Mouse (Mus musculus) left cerebral cortex, postnatal 25 days (tissue): Measurements from ENCODE around the gene Wdr26. TPM values are rescaled to one million over a fixed set of nuclear protein-coding genes. Genes with fewer than 3 reads are reported as not detected.

ENCODE experiments used
- DNase-seq, 2 experiments: peaks; one replicate each; pipeline ENCODE4 v3.0.0; 2022; ENCODE audit warnings: low spot score in 2 of 2, mixed read lengths in 1 of 2
- intact Hi-C: fragments of 180-260 bp; cut with DNase I; formaldehyde crosslinking; loops from one replicate; pipeline ENCODE4 v1.15.1; 2025
- total RNA-seq, 2 experiments: library from RNA; stranded (reverse); gene quantifications; 2 replicates each; pipeline ENCODE4 v1.2.3; 2021

Wdr26 gene
- total RNA-seq, 2 experiments from 2014 or later: 106 to 119 TPM

GRCm38 (mm10) chr1:181199446-181199845 is 12.4 kb downstream of the Wdr26 start:
- no peak for DNase-seq
- intact Hi-C loops: loop anchor here (2.0 to 5.0 kb wide), 2 partner anchors 17 to 72 kb away; no protein-coding TSS in a partner anchor

- intact Hi-C loops: no loop called here
- DNase-seq: no peak
Measured at GRCm38 (mm10) chr1:181188925-181189324, 22.9 kb downstream of the Wdr26 start.

GRCm38 (mm10) chr1:181170210-181170609 is 41.6 kb downstream of the Wdr26 start:
- no peak for DNase-seq
- intact Hi-C loops: no loop called here

DNA sequence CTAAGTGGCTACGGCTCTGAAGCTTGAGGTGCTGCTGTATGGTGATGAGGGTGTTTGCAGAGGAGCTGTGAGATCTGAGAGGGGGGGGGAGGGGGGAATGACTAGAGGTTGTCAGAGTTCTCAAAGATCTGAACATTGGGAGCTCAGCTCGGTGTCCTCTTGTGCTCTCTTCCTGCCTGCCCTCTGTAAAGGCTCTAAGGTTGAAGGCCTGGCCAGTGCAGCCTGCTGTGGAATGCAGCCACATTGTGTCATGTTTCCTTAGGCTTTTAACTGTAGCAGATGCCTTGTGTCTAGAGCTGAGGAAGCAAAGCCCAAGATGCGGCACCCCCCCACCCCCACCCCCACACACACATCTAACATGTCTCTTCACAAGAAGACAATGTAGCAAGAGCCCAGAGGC is 43.4 kb downstream of the Wdr26 start:
- intact Hi-C loops: no loop called here
- DNase-seq: no peak

GRCm38 (mm10) chr1:181167816-181168215 is 44.0 kb downstream of the Wdr26 start:
- intact Hi-C loops: no loop called here
- no peak for DNase-seq

- no peak for DNase-seq
- intact Hi-C loops: no loop called here
Measured at GRCm38 (mm10) chr1:181151541-181151940, 60.3 kb downstream of the Wdr26 start.

GRCm38 (mm10) chr1:181150827-181151534 is 60.8 kb downstream of the Wdr26 start:
- intact Hi-C loops: no loop called here
- peak; percentile 94 to 95 for DNase-seq

DNA sequence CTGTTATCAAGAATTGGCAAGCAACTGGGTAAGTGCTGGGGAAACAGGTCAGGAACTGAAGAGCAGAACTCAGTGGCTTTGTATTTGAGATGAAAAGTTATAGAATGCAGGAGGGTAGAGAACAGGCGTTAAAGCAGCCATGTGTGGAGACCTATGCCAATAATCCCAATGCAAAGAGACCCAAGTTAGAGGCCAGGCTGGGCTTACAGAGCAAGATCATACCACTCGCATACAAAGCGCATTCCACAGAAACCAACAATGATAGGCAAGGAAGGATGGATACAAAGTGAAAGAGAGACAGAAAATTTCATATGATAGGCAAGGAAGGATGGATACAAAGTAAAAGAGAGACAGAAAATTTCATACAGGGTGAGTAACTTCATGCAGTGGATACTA is 61.4 kb downstream of the Wdr26 start:
- intact Hi-C loops: no loop called here
- no peak for DNase-seq

DNA sequence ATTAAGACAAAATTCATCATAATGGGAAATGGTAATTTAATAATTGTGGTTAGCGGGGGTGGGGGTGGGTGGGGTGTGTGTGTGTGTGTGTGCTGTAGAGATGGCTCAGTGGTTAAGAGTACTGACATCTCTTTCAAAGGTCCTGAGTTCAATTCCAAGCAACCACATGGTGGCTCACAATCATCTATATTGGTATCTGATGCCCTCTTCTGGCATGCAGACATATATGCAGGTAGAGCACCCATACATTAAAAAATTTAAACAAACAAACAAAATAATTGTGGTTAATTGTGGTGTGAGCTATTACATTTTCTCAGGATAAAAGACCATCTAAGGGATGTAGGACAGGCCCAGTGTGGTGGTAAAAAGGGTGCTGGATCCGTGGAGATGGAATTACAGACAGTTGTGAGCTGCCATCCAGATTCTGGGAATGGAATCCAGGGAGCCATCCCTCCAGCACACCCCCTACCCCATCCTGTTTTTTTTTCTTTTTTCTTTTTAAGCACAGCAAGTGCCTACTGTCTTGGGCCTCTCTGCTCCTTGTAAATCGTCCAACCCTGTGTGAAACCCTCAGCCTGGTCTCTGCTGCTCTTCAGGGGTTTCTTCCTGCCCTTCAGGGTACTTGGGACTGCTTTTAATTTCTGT is 62.3 kb downstream of the Wdr26 start:
- DNase-seq: no peak
- intact Hi-C loops: no loop called here

- intact Hi-C loops: no loop called here
- no peak for DNase-seq
Measured at GRCm38 (mm10) chr1:181148540-181148939, 63.3 kb downstream of the Wdr26 start.

- DNase-seq: no peak
- intact Hi-C loops: no loop called here
Measured at GRCm38 (mm10) chr1:181146187-181146586, 65.6 kb downstream of the Wdr26 start.

GRCm38 (mm10) chr1:181144966-181145365 is 66.8 kb downstream of the Wdr26 start:
- intact Hi-C loops: no loop called here
- DNase-seq: no peak

DNA sequence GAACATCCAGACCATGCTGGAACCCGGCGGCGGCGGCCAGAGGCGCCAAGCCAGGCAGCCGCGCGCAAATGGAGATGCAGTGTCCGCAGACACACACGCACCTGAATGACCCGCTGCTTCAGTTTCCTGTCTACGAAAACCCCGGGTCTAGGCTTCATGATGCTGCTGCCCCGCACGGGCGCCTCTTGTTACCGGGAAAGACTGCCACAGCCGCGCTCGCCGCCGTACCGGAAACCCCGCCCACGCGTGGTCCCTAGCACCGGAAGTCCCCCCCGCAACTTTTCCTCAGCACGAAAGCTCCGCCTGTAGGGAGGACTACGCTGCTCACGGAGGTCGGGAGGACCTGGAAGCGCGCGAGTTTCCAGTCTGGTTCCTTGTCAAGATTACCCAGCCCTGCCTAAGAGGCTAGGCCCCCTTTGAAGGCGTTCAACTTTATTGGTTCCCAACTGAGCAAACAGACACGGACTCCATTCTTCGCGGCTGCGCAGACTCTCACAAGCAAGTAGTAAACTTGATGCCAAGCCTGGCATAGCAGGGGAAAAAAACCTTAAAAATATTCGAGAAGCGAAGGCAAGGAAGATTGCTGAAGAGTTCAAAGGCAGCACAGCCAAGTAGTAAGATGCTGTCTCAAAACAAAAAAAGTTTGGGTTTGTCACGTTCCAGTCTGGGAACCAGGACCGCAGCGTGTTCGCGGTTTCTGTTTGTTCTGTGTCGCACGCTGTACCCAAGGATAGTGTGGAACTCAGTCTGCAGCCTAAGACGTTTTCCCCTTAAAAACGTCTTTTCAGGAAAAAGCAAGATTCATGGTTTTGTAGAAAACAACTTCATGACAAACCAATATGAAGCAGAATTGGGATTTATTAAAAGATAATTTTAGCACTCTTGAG is 67.6 kb downstream of the Wdr26 start, which contains the start of the genes Nvl and Cnih4:
Nvl (minus strand) TSS at position 255 of the 887 bp plus-strand sequence.
Cnih4 (plus strand) TSS at position 744 of the 887 bp plus-strand sequence.
- peak; percentile 95 to 96 for DNase-seq
- intact Hi-C loops: no loop called here

- DNase-seq: no peak
- intact Hi-C loops: no loop called here
Measured at GRCm38 (mm10) chr1:181143609-181143949, 68.2 kb downstream of the Wdr26 start.

GRCm38 (mm10) chr1:181138730-181139129 is 73.1 kb downstream of the Wdr26 start:
- no peak for DNase-seq
- intact Hi-C loops: no loop called here

DNA sequence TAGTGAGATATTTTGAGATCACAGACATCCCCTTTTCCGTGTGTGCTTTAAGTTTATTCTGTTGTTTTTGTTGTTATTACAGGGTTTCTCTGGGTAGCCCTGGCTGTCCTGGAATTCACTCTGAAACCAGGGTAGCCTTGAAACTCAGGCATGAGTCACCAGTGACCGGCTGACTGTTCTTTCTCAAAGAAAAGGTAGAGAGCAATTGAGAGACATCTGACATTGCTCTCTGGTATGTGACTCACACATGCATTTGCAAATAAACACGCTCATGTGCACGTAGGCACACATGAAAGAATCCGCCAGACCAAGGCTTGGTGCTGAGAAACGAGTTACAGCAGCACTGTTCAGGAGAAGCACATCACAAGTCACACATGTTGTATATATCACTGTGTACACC is 79.9 kb downstream of the Wdr26 start:
- no peak for DNase-seq
- intact Hi-C loops: loop anchor here (5.0 kb wide), 1 partner anchor 50 kb away; no protein-coding TSS in a partner anchor

DNA sequence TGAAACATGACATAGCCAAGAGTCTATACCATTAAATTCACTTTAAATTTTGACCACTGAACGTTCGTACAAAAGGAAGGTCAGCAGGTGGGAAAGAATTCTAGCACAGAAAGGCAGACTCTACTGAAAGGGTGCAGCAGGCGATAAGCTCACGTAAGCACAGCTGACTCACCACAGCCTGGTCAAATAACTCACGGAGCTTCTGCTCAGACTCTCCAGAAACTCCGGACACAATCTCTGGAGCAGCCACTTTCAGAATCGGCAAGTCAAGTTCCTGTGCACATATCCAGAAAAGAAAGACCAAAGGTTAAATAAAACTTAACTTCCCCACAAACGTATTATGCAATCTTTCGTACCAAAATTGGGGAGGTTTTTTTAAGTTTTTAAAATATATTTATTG is 85.0 kb downstream of the Wdr26 start:
- DNase-seq: no peak
- intact Hi-C loops: loop anchor here (5.0 kb wide), 1 partner anchor 71 kb away; no protein-coding TSS in a partner anchor

GRCm38 (mm10) chr1:181125916-181126315 is 85.9 kb downstream of the Wdr26 start:
- DNase-seq: no peak
- intact Hi-C loops: loop anchor here (5.0 kb wide), 1 partner anchor 71 kb away; no protein-coding TSS in a partner anchor

DNA sequence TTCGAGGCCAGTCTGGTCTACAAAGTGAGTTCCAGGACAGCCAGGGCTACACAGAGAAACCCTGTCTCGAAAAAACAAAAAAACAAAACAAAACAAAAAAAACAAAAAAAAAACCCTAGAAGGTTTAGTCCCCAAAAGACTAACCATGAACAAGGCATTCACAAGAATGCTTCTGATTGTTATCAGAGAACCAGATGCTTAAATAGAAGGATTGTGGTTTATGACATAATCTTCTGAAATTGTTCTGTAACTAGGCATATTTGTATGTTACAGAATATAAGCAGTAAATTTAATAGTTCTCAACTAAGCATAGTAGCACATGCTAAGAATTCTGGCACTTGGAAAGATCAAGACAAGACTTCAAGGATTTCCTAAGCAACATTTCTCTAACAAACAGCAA is 87.7 kb downstream of the Wdr26 start:
- intact Hi-C loops: no loop called here
- no peak for DNase-seq
